Comparison of ENCODE assay signal across 29 mouse cellular contexts in the genomic region with DNA sequence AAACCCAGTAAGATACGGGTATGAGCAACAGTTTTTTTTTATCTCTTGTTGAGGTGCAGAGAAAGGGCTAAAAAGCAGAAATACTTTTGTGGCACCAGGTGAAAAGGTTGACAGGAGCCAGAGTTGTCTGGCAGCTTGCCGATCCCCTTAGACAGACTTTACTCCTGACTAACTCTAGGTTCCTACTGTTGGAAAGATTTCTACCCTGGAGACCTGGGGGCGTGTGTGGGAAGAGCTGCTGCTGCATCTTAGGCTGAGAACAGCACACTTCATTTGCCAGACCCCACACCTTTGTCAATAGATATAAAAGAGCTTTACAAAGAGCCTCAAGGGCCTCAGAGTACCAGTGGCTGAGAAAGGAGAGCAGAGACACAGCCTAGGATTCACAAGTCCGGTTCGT. TPM values are rescaled to one million over a fixed set of nuclear protein-coding genes. Genes with fewer than 3 reads are reported as not detected.
DNase-seq lines count a peak whose midpoint lies in the region; TF ChIP-seq lines count a peak whose summit lies in the region.
"Had no signal": no experiment of that assay in that cellular context is flagged by ENCODE, and none has a peak within 500 bp of the region (broad histone marks: within the 10 kb centered on the region; RNA-seq: fewer than 3 reads in every experiment).

No protein-coding gene starts in this region.

- no peak overlapping the region for H3K4me3 ChIP-seq in left cerebral cortex, adult 2 months
- H3K4me3 ChIP-seq: embryonic facial prominence, embryonic 12.5 days; embryonic facial prominence, embryonic 15.5 days; heart, embryonic 12.5 days; heart, embryonic 15.5 days; hindbrain, embryonic 10.5 days; hindbrain, embryonic 13.5 days had no signal

- no peak overlapping the region for H3K27ac ChIP-seq in left cerebral cortex, adult 2 months
- H3K27ac ChIP-seq: embryonic facial prominence, embryonic 12.5 days; embryonic facial prominence, embryonic 15.5 days; heart, embryonic 15.5 days; hindbrain, embryonic 10.5 days; hindbrain, embryonic 13.5 days had no signal

- DNase-seq in frontal cortex, postnatal 36 days (ENCODE audit: low spot score in 2 of 2), result peak; percentile 35 to 41
- no peak for DNase-seq in frontal cortex, postnatal 10 days (ENCODE audit: low spot score in 2 of 2)
- DNase-seq in left cerebral cortex, adult 2 months (ENCODE audit: extremely low spot score in 1 of 2, low spot score in 2 of 2), result peak; percentile 25 to 30
- DNase-seq in left cerebral cortex, postnatal 4 days, result no peak
- DNase-seq in testis, postnatal 10 days (ENCODE audit: low spot score), result peak; percentile 50
- no peak for DNase-seq in testis, postnatal 14 days (ENCODE audit: low spot score)
- no peak for DNase-seq in kidney, adult 9 months
- DNase-seq: adrenal gland, postnatal 10 days; adrenal gland, postnatal 36 days; B cell, adult 2 months; cerebellum, adult 11 months; cerebellum, adult 2 months; cerebellum, adult 9-11 months; cerebellum, postnatal 25 days; forebrain, postnatal 0 days; gastrocnemius, postnatal 25 days; heart, adult 18-20 months; heart, postnatal 10 days; heart, postnatal 36 days had no signal

- intact Hi-C loops in left cerebral cortex, adult 2 months (cut with DNase I), result no loop called here
- intact Hi-C loops in left cerebral cortex, postnatal 4 days (cut with DNase I), result no loop called here

- no peak for TF ChIP-seq CTCF in left cerebral cortex, adult 2 months (IDR thresholded peaks at IDR 0.05)

RNA-seq across cellular contexts. Expression of gene Ppp3r2, which starts 17.0 kb away (rescaled TPM):
- total RNA-seq in left cerebral cortex, adult 2 months (2021), result under 1 TPM; 0.54 to 0.77 TPM
- total RNA-seq in left cerebral cortex, postnatal 4 days (2021), result 1 to 10 TPM; 2.3 TPM
- total RNA-seq: adrenal gland, adult 18-20 months; adrenal gland, postnatal 10 days; adrenal gland, postnatal 36 days; CH12.LX; common myeloid progenitor, adult 5-6 weeks; gastrocnemius, adult 8-10 months; gastrocnemius, postnatal 25 days; heart, adult 18-20 months; heart, postnatal 10 days; heart, postnatal 36 days had no signal

RNA-seq across cellular contexts. Expression of gene Rnf20, which starts 33.0 kb away (rescaled TPM):
- 10 to 100 TPM; 75.1 to 76.9 TPM for total RNA-seq in left cerebral cortex, adult 2 months (2021)
- total RNA-seq in left cerebral cortex, postnatal 4 days (2021), result 10 to 100 TPM; 84.4 to 85.8 TPM

Comparison
In these comparisons a context has a peak if more than half of its experiments do, and no peak if none do; other contexts are left out.
1. DNase-seq: peak in frontal cortex, postnatal 36 days (2 of 2), left cerebral cortex, adult 2 months (2 of 2) and testis, postnatal 10 days (single experiment); none in frontal cortex, postnatal 10 days (0 of 2), left cerebral cortex, postnatal 4 days (single experiment), testis, postnatal 14 days (single experiment) and kidney, adult 9 months (single experiment).